Mouse (Mus musculus) midbrain, embryonic 15.5 days (tissue): ENCODE data around the gene Selenop. TPM values are rescaled to one million over a fixed set of nuclear protein-coding genes. Genes with fewer than 3 reads are reported as not detected.

Source experiments
- ATAC-seq: fragments of 200-750 bp; cut with Nextera tagmentation; replicated peaks from 2 replicates; pipeline ENCODE4 v1.8.0; 2017; ENCODE audit warnings: moderate TSS enrichment
- H3K27ac ChIP-seq: fragments of 300-500 bp; sonication (generic); 2 replicates; pipeline ENCODE4 v1.5.1; 2015; ENCODE audit warnings: mild to moderate bottlenecking, inconsistent platforms
- H3K27me3 ChIP-seq: fragments of 300-500 bp; sonication (generic); replicated peaks from 2 replicates; pipeline ENCODE4 v1.6.1; 2015; ENCODE audit warnings: inconsistent platforms
- H3K36me3 ChIP-seq: fragments of 300-500 bp; sonication (generic); replicated peaks from 2 replicates; pipeline ENCODE4 v1.6.1; 2015; ENCODE audit warnings: inconsistent platforms
- H3K4me1 ChIP-seq: fragments of 300-500 bp; sonication (generic); 2 replicates; pipeline ENCODE4 v1.6.1; 2015; ENCODE audit warnings: inconsistent platforms
- H3K4me2 ChIP-seq: fragments of 300-500 bp; sonication (generic); 2 replicates; pipeline ENCODE4 v1.6.1; 2015; ENCODE audit warnings: inconsistent platforms, mild to moderate bottlenecking, moderate library complexity
- H3K4me3 ChIP-seq: fragments of 300-500 bp; sonication (generic); 2 replicates; pipeline ENCODE4 v1.5.1; 2015; ENCODE audit warnings: mild to moderate bottlenecking, inconsistent platforms
- H3K9ac ChIP-seq: fragments of 300-500 bp; sonication (generic); 2 replicates; pipeline ENCODE4 v1.6.1; 2015; ENCODE audit warnings: mild to moderate bottlenecking, inconsistent platforms
- H3K9me3 ChIP-seq: fragments of 300-500 bp; sonication (generic); 2 replicates; pipeline ENCODE4 v1.6.1; 2016; ENCODE audit warnings: inconsistent platforms
- WGBS: fragments of 180-500 bp; shearing (Covaris S2); methylation state at CpG from one replicate; pipeline ENCODE4 v1.1.7; 2015; ENCODE audit warnings: mixed read lengths; 5-methylcytosine and 5-hydroxymethylcytosine counted together
- polyA plus RNA-seq: library from polyadenylated mRNA; unstranded; fragments of >200 nt; fragmentation: Nextera tagmentation; extraction: Ambion mirVana; gene quantifications from 2 replicates; pipeline ENCODE4 v1.2.1, GENCODE M21; 2015

Selenop gene
- polyA plus RNA-seq, 1 experiment from 2014 or later, result 104 TPM

GRCm38 (mm10) chr15:3277391-3277790, 9.0 kb downstream of the Selenop start:
- H3K36me3 ChIP-seq, result no peaks in the 10 kb centered on the region
- H3K4me3 ChIP-seq, result no peak overlapping the region
- H3K4me1 ChIP-seq, result no peaks in the 10 kb centered on the region
- ATAC-seq, result no peak
- no peak overlapping the region for H3K27ac ChIP-seq
- 95% methylated on average over 2 of the region's 2 CpGs for WGBS
- H3K9ac ChIP-seq, result no peak overlapping the region
- H3K4me2 ChIP-seq, result no peak overlapping the region
- no peaks in the 10 kb centered on the region for H3K9me3 ChIP-seq
- no peaks in the 10 kb centered on the region for H3K27me3 ChIP-seq

GRCm38 (mm10) chr15:3279242-3279641, 10.9 kb downstream of the Selenop start:
- H3K4me3 ChIP-seq, result no peak overlapping the region
- H3K4me1 ChIP-seq, result no peaks in the 10 kb centered on the region
- no peaks in the 10 kb centered on the region for H3K27me3 ChIP-seq
- H3K27ac ChIP-seq, result no peak overlapping the region
- ATAC-seq, result no peak
- H3K36me3 ChIP-seq, result no peaks in the 10 kb centered on the region
- 81% methylated on average over 7 of the region's 7 CpGs for WGBS
- H3K9ac ChIP-seq, result no peak overlapping the region
- no peak overlapping the region for H3K4me2 ChIP-seq
- no peaks in the 10 kb centered on the region for H3K9me3 ChIP-seq

- H3K27me3 ChIP-seq, result no peaks in the 10 kb centered on the region
- no peak overlapping the region for H3K4me2 ChIP-seq
- no peaks in the 10 kb centered on the region for H3K9me3 ChIP-seq
- H3K4me1 ChIP-seq, result no peaks in the 10 kb centered on the region
- H3K9ac ChIP-seq, result no peak overlapping the region
- ATAC-seq, result no peak
- no peak overlapping the region for H3K27ac ChIP-seq
- no peak overlapping the region for H3K4me3 ChIP-seq
- H3K36me3 ChIP-seq, result no peaks in the 10 kb centered on the region
Observed at GRCm38 (mm10) chr15:3281216-3281615, 12.9 kb downstream of the Selenop start.

- 72% methylated on average over 1 of the region's 1 CpGs for WGBS
- no peak overlapping the region for H3K27ac ChIP-seq
- no peaks in the 10 kb centered on the region for H3K27me3 ChIP-seq
- H3K36me3 ChIP-seq, result no peaks in the 10 kb centered on the region
- ATAC-seq, result no peak
- H3K9me3 ChIP-seq, result no peaks in the 10 kb centered on the region
- H3K4me3 ChIP-seq, result no peak overlapping the region
- H3K4me1 ChIP-seq, result no peaks in the 10 kb centered on the region
- no peak overlapping the region for H3K9ac ChIP-seq
- H3K4me2 ChIP-seq, result no peak overlapping the region
Observed at GRCm38 (mm10) chr15:3281737-3282136, 13.4 kb downstream of the Selenop start.

- no peak overlapping the region for H3K4me2 ChIP-seq
- no peaks in the 10 kb centered on the region for H3K36me3 ChIP-seq
- H3K27ac ChIP-seq, result no peak overlapping the region
- H3K4me1 ChIP-seq, result no peaks in the 10 kb centered on the region
- H3K27me3 ChIP-seq, result no peaks in the 10 kb centered on the region
- H3K9me3 ChIP-seq, result no peaks in the 10 kb centered on the region
- H3K9ac ChIP-seq, result no peak overlapping the region
- H3K4me3 ChIP-seq, result no peak overlapping the region
- ATAC-seq, result no peak
Observed at GRCm38 (mm10) chr15:3286032-3286431, 17.7 kb downstream of the Selenop start.

GRCm38 (mm10) chr15:3290435-3290834, 22.1 kb downstream of the Selenop start:
- H3K27ac ChIP-seq, result no peak overlapping the region
- H3K36me3 ChIP-seq, result no peaks in the 10 kb centered on the region
- H3K9me3 ChIP-seq, result no peaks in the 10 kb centered on the region
- no peak for ATAC-seq
- H3K27me3 ChIP-seq, result no peaks in the 10 kb centered on the region
- no peaks in the 10 kb centered on the region for H3K4me1 ChIP-seq
- 90% methylated on average over 3 of the region's 3 CpGs for whole genome bisulfite sequencing
- no peak overlapping the region for H3K9ac ChIP-seq
- H3K4me3 ChIP-seq, result no peak overlapping the region
- no peak overlapping the region for H3K4me2 ChIP-seq

GRCm38 (mm10) chr15:3293477-3293876, 25.1 kb downstream of the Selenop start:
- H3K4me3 ChIP-seq, result no peak overlapping the region
- 73% methylated on average over 1 of the region's 1 CpGs for WGBS
- no peak overlapping the region for H3K9ac ChIP-seq
- no peaks in the 10 kb centered on the region for H3K4me1 ChIP-seq
- H3K27me3 ChIP-seq, result no peaks in the 10 kb centered on the region
- H3K27ac ChIP-seq, result no peak overlapping the region
- H3K36me3 ChIP-seq, result no peaks in the 10 kb centered on the region
- no peak overlapping the region for H3K4me2 ChIP-seq
- no peak for ATAC-seq
- no peaks in the 10 kb centered on the region for H3K9me3 ChIP-seq

GRCm38 (mm10) chr15:3295986-3296385, 27.6 kb downstream of the Selenop start:
- H3K4me3 ChIP-seq, result no peak overlapping the region
- ATAC-seq, result no peak
- no peaks in the 10 kb centered on the region for H3K9me3 ChIP-seq
- no peak overlapping the region for H3K9ac ChIP-seq
- H3K36me3 ChIP-seq, result no peaks in the 10 kb centered on the region
- no peak overlapping the region for H3K4me2 ChIP-seq
- H3K4me1 ChIP-seq, result no peaks in the 10 kb centered on the region
- 85% methylated on average over 1 of the region's 1 CpGs for WGBS
- H3K27me3 ChIP-seq, result no peaks in the 10 kb centered on the region
- H3K27ac ChIP-seq, result no peak overlapping the region

GRCm38 (mm10) chr15:3297615-3298014, 29.3 kb downstream of the Selenop start:
- 88% methylated on average over 8 of the region's 8 CpGs for WGBS
- H3K9me3 ChIP-seq, result no peaks in the 10 kb centered on the region
- no peaks in the 10 kb centered on the region for H3K27me3 ChIP-seq

GRCm38 (mm10) chr15:3300361-3301100, 32.2 kb downstream of the Selenop start:
- 84% methylated on average over 4 of the region's 4 CpGs for WGBS
- Histone ChIP-seq H3K27ac (no peak overlapping the region), H3K4me2 (no peak overlapping the region), H3K4me3 (no peak overlapping the region), H3K4me1 (no peaks in the 10 kb centered on the region), H3K9ac (no peak overlapping the region), H3K27me3 (no peaks in the 10 kb centered on the region), H3K9me3 (no peaks in the 10 kb centered on the region), H3K36me3 (no peaks in the 10 kb centered on the region)
- no peak for ATAC-seq

More at GRCm38 (mm10) chr15:3297615-3298014, 29.3 kb downstream of the Selenop start:
- Histone ChIP-seq H3K9ac (no peak overlapping the region), H3K4me1 (no peaks in the 10 kb centered on the region), H3K36me3 (no peaks in the 10 kb centered on the region), H3K4me3 (no peak overlapping the region), H3K27ac (no peak overlapping the region), H3K4me2 (no peak overlapping the region)
- ATAC-seq, result no peak

GRCm38 (mm10) chr15:3303426-3303825, 35.1 kb downstream of the Selenop start, which contains the start of gene Ccdc152:
Ccdc152 (minus strand) TSS chr15:3303526.
- no peak for ATAC-seq
- H3K36me3 ChIP-seq, result no peaks in the 10 kb centered on the region
- H3K4me1 ChIP-seq, result no peaks in the 10 kb centered on the region

GRCm38 (mm10) chr15:3309856-3310255, 41.5 kb downstream of the Selenop start:
- Histone ChIP-seq H3K27ac (no peak overlapping the region), H3K4me1 (no peaks in the 10 kb centered on the region), H3K36me3 (no peaks in the 10 kb centered on the region), H3K9ac (no peak overlapping the region), H3K4me2 (no peak overlapping the region), H3K4me3 (no peak overlapping the region), H3K27me3 (no peaks in the 10 kb centered on the region), H3K9me3 (no peaks in the 10 kb centered on the region)
- ATAC-seq, result no peak
- WGBS, result 95% methylated on average over 3 of the region's 3 CpGs

More at GRCm38 (mm10) chr15:3303426-3303825, 35.1 kb downstream of the Selenop start, which contains the start of gene Ccdc152:
- H3K27ac ChIP-seq, result no peak within 1 kb of the TSS
- H3K9me3 ChIP-seq, result no peaks in the 10 kb centered on the region
- no peak within 1 kb of the TSS for H3K4me3 ChIP-seq
- no peaks in the 10 kb centered on the region for H3K27me3 ChIP-seq
- H3K4me2 ChIP-seq, result no peak within 1 kb of the TSS
- H3K9ac ChIP-seq, result no peak within 1 kb of the TSS
- WGBS, result 93% methylated on average over 12 of the region's 12 CpGs

GRCm38 (mm10) chr15:3312937-3313336, 44.6 kb downstream of the Selenop start:
- ATAC-seq, result no peak
- H3K27me3 ChIP-seq, result no peaks in the 10 kb centered on the region
- H3K27ac ChIP-seq, result no peak overlapping the region
- no peaks in the 10 kb centered on the region for H3K9me3 ChIP-seq
- H3K4me3 ChIP-seq, result no peak overlapping the region
- no peaks in the 10 kb centered on the region for H3K36me3 ChIP-seq
- H3K9ac ChIP-seq, result no peak overlapping the region
- no peaks in the 10 kb centered on the region for H3K4me1 ChIP-seq
- H3K4me2 ChIP-seq, result no peak overlapping the region
